Mouse (Mus musculus): ENCODE measurements around the gene Sae1.

Gene Sae1

DNA sequence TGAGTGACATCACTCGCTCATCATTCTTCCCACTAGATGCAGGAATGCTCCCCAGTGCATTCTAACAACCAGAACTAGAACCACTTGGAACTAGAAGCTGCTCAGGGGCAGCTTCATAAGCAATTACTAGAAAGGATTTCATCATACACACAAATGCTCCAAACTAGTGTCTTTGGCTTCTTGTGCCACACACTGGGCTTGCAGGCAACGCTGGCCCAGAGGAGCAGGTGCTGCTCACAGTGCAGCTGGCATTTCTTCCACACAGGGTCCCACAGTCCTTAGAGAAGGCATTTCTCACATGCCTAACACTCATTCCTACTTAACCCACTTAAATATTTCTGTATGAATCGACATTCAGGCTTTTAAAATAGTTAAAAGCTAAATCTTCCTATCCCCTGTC, 30.0 kb downstream of the Sae1 start:
- DNase-seq (ENCODE audit: extremely low spot score) = no peak

DNA sequence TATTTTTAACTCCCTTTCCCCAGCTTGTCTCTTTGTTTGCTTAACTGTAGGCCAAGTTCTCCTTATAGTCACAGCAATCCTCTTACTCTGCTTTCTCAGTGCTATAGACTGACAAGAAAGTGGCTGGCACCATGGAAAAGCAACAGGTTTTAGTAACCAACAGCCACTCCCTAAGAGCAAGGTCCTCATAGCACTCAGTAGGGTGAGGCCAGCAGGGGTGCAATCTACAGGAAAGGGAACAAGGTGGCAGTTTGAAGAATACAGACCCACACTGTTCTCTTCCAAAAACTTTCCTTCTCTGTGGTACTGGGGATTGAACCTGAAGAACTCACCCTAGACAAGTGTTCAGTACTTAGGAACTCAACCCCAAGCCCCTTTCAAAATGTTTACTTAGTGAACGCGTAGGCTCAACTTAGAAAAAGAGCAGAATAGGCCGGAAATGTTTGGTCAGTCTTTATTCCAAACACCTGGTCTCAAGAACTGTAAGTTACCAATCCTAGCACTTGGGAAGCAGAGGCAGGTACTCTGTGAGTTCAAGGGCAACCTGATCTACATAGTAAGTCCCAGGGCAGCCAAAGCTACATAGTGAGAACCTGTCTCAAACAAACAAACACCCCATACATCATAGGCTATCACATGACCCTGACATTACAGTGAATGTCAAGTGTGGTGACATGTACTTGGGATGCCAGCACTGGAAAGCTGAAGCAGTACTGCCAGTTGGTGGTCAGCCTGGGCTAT, 31.6 kb downstream of the Sae1 start:
- no peak for DNase-seq (ENCODE audit: extremely low spot score)

DNA sequence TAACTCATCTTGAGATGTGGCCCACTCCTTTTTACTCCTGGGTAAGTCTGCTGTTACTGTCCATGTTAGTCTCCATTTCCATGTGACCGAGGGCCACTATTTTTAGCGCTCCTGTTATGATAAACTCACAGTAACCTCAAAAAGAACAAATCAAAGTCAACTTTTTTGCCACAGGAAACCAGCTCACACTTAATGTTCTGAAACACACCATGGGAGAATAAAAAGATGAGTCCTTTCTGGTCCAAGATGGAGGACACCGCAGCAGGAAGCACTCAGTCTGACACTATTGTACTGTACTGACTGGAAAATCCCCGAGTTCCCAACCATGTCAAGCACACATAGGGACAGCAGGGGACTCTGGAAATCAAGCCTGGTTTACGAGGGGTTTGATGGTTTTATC, 37.6 kb downstream of the Sae1 start:
- no peak for DNase-seq (ENCODE audit: extremely low spot score)

DNA sequence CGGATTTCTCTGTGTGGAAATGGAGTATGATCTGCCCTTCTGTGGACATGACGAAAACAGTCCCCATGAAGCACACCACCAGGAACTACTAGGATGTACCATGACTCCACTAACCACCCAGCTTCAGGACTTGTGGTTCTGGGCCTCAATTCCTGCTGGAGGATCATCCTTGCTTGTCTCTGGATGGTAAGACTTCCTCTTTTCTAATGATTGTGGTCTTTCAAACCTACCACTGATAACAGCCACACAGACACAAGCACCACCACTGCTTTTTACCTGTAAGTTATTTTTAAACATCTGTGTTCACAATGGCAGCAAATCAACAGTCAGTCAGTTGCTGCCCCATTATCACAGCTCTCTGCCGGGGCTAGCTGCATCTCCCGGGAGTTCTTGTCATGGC, 42.3 kb downstream of the Sae1 start:
- no peak for DNase-seq (ENCODE audit: extremely low spot score)

DNA sequence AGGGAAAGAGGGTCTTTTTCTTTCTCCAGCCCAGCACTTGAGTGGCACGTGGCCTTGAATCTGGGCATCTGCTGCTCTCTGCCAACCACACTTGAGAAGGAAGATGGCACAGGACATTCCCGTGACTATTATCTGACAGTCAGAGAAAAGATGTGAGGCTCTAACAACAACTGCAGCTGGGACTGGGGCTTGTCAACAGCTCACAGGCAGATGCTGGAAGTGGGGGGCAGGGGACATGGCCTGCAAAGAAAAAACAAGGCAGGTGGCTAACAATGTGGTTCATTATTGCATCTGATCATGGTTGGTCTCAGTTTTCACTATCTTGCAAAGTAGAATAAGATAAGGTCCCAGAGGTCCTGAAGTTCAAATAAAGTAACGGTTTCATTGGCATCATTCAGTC, 43.0 kb downstream of the Sae1 start:
- no peak for DNase-seq (ENCODE audit: extremely low spot score)

DNA sequence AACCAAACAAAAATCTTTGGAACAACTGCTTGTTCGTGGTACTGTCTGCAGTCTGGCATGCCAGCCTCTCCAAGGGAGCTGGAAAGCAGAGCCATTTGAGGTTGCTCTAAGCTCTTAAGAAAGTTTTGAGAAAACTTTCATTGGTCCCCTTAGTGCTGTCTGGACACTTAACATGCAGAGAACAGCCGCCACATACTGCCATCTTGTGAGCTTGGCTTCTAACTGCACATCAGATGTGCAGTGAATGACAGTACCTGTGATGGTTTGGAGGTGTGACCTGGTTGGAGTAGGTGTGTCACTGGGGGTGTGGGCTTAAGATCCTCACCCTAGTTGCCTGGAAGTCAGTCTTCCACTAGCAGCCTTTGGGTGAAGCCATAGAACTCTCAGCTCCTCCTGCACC, 49.9 kb downstream of the Sae1 start:
- no peak for DNase-seq (ENCODE audit: extremely low spot score)

DNA sequence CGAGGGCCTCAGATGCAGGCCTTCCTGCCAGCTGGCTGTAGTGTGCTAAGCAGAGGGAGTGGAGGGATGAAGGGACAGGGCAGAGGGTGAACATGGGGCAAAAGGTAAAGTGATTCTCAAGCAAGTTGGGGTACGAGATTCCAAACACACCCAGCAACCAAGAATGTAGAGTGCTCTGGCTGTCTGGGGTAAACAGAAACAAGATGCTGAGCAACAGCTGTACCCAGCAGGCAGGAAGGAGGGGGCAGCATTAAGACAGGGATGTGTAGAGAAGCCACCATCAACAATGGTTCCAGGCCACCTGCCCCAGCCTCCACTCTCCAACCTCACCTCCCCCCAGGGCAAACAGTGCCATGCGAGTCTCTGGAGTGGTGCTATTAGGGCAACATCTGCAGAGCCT, 58.5 kb downstream of the Sae1 start:
- DNase-seq (ENCODE audit: extremely low spot score) = no peak

DNA sequence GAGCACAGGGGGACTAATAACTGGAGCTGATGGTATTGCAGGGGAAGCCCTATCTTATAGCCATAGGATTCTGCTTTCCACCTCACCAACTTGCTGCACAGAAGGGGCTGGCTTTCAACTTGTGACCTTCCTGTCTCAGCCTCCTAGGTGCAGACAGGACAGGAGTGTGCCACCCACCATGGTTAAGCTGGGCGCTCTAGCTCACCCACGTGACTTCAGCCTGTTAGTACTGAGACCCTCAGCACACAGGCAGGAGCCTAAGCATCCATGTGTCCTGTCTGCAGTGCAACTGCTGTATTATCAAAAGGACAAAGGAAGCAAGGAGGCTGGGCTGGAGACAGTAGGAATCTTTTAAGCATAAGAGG, 61.0 kb downstream of the Sae1 start:
- DNase-seq (ENCODE audit: extremely low spot score) = no peak

DNA sequence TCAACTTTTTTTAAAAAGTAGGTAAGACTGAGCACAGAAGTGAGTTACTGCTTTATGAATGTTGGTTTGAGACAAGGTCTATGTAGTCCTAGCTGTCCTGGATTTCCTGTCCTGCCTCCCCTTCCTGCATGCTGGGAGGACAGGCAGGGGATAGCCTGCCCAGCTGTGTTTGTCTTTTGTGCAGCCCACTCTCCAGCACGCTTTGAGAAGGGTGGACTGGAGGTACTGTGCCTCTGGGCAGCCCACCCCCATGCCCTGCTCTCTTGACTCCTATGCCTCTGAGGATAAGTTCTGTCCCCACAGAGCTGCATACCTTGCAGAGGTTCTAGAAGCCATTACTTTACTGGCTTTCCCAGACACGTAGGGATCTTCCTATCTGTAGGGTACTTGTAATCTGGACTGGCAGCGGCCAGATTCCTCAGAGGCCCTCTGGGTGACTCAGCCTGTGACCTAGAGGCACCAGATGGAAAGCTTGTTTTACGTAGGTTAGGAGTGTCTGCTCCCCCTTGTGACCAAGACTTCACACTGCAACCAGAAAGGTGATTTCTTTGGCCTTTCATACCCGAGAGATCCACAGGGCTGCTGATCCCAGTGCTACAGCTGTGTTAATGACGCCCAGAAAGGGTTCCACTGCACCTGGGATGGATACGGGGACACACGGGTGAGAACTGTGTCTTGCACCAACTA, 61.5 kb downstream of the Sae1 start:
- peak; percentile 65 for DNase-seq (ENCODE audit: extremely low spot score)

DNA sequence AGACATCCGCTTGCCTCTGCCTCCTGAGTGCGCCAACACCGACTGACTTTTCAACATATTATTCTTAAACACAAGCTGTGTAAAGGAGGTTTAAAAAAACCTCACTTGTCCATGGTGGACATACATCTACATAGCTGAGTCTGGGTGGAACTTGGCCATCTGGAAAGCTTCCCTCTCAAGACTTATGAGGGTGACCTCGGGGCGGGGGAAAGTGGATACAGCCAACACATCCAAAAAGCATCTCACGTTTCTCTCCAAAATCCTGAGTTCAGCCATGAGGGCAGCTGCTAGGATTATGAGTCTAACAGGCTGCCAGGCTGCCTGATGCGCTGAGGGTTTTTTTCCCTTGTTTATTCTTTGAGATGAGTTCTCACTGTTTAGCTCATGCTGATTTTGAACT, 62.9 kb downstream of the Sae1 start:
- DNase-seq (ENCODE audit: extremely low spot score) = no peak

DNA sequence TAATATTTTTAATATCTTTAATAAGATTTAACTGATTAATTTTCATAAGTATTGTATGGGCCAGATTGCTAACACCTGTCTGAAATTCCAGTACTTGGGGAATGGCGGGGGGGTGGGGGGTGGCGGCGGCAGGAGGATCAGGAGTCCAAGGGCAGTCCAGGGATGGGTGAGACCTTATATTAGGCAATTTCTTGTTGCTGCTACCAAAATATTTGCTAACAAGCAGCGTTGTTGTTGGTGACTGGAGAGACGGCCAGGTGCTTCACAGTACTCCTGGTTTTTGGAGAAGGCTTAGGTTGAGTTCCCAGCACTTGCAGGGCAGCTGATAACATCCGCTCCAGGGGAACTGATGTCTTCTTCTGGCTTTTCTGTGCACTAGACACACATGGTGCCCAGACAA, 67.1 kb downstream of the Sae1 start:
- DNase-seq (ENCODE audit: extremely low spot score) = no peak

DNA sequence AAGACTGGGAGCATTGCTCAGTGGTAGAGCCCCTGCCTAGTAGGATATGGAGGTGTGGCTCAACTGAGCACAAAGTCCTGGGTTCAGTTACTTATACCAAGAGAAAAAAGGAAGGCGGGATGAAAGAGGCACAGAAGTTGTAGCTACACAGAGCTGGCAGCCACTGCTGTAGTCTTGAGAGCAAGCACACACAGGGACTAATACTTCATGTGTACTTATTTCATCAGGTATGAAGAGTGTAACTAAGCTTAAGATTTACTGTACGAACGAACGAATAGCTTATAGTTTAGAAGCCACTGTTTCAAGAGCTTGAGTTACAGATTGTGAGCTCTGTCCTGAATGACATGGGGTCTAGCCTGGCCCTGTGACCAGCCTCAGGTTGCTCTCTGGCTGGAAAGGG, 68.4 kb downstream of the Sae1 start:
- no peak for DNase-seq (ENCODE audit: extremely low spot score)

DNA sequence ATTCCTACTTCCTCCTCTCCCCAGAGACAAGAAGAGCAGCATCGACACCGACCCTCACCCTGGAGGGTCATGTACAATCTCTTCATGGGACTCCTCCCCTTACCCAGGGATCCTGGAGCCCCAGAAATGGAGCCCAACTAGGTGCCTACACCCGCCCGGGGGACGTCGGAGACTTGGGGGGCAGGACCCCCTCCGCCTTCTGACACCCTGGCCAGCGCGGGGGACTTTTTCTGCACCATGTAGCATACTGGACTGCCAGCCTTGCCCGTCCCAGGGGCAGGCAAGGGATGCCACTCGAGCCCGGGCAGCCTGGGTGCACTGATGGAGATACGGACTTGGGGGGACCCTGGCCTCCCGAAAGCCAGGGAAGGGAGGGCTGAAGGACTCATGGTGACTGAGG, 70.5 kb downstream of the Sae1 start:
- no peak for DNase-seq (ENCODE audit: extremely low spot score)

DNA sequence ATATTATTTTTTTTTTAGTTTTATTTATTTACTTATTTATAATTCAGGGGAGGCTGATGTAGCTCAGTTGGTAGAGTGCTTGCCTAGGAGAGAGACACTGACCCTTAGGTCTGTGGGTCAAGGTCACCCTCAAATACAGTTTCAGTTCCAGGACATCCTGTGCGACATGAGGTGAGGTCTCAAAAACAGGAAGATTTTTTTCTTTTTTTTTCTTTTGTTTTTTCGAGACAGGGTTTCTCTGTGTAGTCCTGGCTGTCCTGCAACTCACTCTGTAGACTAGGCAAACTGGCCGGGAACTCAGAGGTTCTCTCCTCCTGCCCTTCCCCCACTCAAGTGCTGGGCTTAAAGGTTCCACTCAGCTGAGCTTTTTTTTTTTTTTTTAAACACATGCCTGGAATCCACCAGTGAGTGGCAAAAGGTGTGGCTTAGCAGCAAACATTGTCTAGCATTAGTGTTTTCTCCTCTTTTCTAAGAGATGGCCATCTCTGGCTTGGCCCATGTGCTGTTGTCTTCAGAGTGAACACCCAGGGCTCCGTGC, 72.3 kb downstream of the Sae1 start:
- no peak for DNase-seq (ENCODE audit: extremely low spot score)

DNA sequence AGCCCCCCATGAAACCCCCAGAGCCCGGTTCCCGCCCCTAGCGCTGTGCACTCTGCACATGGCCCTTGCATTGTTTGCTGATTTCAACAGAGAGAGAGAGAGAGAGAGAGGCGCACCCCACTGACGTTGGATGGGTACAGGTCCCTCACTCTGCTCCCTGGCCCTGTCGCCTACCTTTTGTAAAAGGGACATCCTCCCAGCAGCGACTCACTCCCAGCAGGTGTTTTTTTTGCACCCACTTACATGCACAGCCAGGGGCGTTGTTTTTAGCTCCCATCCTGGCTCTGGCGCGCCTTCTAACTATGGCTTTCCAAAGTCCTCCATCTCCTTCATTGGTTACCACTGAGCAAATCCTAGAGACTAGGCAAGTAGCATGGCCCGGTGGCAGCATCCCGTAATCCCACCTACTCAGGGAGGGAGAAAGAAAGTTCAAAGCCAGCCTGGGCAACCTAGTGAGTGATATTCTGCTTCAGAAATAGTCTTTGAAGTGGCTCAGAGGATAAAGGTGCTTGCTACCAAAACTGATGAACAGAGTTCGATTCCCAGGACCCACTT, 73.3 kb downstream of the Sae1 start:
- no peak for DNase-seq (ENCODE audit: extremely low spot score)

DNA sequence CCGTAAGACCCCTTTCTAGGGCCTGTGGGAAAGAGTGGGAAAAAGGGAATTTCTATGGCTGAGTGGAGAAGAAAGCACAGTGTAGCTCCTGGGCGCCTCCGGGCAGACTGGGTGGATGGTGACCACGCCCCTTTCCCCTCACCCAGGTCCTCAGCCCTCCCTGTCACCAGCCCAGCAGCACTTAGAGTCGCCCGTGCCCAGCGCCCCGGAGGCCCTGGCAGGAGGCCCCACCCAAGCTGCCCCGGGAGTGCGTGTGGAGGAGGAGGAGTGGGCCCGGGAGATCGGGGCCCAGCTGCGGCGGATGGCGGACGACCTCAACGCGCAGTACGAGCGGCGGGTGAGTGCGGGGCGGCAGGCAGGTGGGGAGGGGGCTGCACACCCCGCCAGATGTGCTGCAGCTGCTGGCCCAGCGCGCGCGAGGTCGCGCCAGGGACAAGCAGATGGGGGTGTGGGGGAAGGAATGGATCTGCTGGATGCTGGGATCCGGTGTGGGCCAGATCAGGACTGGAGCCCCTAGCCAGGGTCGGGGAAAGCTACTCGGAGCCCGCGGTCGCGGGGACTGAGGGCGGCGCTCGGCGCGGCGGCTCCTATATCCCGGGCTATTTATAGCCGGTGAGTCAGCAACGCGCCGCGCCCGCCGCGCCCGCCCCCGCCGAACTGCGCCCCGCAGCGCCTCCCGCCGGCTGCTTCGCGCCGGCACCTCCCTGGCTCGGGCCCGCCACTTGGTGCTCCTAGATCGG, 74.0 kb downstream of the Sae1 start:
- DNase-seq (ENCODE audit: extremely low spot score) = peak; percentile 84

DNA sequence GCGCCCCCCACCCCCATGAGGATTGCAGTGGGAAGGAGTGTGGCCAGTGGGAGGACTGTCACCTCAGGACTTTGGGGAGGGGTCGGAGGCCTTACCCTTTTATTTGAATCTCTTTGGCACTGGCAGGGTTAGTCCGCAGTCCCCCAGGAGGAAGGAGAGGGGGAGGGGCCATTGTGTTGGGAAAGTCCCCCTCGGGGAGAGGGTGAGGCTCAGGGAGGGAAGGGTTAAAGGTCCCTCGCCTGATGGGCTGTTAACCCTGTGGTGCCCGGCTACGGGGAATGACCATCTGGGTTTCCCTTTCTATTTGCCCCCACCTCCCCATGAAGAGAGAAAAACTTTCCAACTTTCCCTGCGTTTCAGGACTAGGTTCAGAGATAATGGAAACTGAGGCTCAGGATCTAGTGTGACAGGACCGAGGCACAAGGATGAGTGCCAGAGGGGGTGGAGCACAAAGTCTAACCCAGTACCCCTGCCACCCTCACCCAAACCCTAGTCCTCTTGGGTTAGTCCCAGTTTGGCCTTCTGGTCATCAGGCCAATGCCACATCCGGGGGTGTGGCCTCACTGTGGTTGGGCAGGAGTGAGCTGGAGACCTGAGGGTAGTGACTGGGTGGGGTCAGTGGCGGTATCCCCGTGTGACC, 74.8 kb downstream of the Sae1 start:
- DNase-seq (ENCODE audit: extremely low spot score) = peak; percentile 94

DNA sequence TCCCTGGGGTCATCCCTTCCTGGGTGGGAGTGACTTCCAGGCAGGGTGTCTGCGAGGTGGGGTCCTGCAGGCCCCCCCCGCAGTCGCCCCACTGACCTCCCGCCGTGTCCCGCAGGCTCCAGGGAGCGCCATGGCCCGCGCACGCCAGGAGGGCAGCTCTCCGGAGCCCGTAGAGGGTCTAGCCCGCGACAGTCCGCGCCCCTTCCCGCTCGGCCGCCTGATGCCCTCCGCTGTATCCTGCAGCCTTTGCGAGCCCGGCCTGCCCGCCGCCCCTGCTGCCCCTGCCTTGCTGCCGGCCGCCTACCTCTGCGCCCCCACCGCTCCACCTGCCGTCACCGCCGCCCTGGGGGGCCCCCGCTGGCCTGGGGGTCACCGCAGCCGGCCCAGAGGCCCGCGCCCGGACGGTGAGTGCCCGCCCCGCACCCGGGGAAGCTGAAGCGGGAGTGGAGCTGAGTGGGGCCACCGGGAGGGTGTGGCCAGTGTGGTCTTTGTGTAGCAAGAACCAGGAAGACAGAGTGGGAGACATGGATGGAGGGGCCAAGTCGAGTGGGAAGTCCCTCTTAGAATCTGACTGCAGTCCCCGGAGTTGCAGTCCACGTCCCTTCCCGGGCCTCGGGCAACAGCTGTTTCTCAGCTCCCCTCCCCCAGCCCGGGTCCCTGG, 75.5 kb downstream of the Sae1 start:
- no peak for DNase-seq (ENCODE audit: extremely low spot score)

DNA sequence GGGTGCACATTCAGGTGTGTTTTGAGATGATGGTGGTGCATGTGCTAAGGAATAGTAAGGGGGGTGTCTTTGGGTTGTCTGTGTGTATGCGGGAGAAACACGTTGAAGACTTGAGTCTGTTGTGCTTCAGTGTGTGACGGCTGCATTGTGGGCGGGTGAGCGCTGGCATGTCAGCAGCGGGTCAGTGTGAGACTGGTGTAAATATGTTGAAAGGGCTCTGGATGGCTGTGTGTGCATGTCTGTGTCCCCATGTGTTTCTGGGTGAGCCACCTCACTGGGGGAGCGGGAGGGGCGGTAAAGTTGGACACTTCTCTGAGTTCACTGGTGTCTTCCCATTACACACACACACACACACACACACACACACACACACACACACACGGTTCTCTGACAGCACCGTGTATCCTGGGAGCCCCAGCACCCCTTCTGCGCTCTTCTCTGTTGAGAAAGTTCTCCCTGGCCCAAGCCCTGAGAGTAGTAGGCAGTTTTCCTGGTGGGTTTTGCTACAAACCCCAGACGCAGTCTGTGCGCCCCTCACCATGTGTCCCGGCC, 76.1 kb downstream of the Sae1 start:
- no peak for DNase-seq (ENCODE audit: extremely low spot score)

DNA sequence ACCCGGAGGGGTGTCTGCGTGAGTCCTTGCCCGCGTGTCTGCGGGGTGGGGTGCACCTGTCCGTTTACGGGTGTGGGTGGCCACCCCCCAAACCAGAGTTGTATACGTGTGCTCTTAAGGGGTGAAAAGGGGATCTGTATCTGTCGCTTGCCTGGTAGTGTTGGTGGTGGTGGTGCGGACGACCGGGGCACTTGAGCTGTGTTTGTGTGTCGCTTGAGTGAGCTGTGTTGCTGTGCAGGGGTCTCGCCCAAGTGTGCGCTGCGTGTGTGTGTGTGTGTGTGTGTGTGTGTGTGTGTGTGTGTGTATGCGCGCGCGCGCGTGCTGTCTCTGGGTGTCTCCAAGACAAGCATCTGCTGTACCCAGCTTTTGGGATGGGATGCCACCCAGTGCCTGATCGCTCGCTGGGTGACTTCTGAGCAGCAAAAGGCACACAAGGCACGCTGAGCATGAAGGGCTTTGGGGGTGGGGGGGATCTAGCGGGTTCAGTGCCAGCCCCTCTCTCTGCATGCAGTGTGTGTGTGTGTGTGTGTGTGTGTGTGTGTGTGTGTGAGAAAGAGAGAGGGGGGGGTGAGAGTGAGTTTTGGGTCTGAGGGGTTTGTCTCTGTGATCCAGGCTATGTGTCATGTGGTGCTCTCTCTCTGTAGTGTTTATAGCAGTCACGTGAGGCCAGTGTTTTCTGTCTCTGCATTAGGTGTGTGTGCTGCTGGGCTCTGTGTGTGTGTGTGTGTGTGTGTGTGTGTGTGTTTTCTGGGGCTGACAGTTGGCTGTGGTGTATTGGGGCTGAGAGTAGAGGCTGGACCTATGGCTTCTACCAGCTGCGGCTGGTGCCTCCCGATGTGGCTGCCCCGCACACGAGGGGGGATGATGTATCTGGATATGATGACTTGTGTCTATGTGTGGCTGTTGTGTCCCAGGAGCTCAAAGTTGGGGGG, 76.8 kb downstream of the Sae1 start:
- DNase-seq (ENCODE audit: extremely low spot score) = peak; percentile 35
